Mouse (Mus musculus): Measurements from ENCODE around the gene Chtf18. TPM values are rescaled to one million over a fixed set of nuclear protein-coding genes. Genes with fewer than 3 reads are reported as not detected.

The Chtf18 gene
- polyA plus RNA-seq (2014; fragmentation: Illumina TruSeq; extraction: RNeasy Lipid Tissue Mini Kit (QIAGEN cat#74804)) = not detected

DNA sequence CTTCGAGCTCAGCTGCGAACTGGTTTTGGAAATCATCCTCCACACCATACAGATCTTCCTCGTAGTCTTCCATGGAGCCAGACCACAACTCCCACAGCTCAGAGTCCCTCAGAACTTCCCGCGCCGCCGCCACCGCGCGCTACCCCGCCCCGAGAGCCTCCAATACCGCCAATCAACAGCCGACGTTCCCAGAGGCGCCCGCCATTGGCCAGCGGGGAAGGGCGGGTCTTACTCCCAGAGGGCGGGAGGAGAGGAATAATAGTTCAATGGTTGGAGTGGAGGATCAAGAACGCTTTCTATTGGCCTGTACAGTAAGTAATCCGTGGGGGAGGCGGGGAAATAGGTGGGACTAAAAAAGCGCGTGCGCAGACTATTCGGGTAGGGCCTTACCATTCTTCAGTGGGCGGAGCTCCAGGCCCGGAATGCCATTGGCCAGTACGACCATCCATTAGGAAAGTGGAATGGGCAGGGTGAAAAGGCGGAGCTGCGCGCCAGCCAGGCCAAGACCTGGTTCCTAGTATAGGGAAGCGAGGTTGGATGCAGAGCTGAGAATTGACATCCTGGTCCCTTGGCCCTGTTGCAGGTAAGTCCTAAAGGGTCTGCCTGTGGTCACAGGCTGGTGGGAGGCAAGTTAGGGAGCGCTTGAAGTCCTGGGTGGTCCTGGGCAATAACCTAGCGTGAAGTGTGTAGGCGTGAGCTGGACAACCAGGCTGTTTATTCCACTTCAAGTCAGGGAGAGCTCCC is at the start of gene Chtf18, which contains the start of gene Rpusd1:
Gene Chtf18 (minus strand): TSS at position 155 of the 744 bp plus-strand sequence.
Gene Rpusd1 (plus strand): TSS at position 406 of the 744 bp plus-strand sequence.

DNA sequence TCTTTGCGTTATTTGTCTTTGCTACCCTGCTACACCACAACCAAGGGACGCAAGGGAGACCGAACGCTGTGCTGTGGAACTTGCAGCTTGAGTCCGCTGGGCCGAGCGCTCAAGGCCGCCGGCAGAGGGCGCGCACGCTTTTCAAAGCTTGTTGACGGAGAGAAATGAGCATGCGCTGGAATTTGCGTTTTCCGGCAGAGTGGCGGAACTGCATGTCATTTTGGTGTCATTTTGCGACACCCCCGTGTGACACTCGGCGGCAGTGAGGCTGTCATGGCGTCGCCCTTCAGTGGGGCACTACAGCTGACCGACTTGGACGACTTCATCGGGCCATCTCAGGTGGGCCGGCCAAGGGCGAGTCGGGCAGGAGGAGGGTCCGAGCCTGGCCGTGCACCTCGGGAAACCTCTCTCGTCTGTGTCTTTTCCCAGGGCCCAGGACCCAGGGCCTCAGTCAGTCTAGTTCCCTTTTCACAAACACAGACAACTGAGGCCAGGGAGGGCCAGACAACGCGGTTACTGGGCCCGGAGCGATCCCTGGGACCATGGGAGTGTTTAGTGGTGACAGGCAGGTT is 46.4 kb upstream of the Chtf18 start, which contains the start of gene Narfl:
Gene Narfl (plus strand): TSS at position 228 of the 572 bp plus-strand sequence.

DNA sequence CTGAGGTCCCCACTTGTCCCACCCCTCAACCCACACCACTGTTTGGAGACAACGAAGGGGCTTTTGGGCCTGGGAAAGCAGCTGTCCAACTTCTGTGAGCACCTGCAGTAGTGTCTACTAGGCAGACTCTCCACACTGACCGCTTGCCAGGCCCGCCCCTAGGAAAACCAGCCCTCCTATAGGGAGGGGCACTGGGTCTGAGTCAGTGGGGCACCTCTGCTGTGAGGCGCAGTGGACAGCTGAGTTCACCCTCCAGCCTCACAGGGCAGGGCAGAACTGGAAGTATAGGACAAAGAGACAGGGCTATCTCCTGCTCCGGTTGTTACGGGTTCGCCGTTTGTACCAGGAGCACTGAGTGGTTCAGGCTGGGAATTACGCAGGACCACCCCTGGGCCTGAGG is 27.0 kb upstream of the Chtf18 start, which contains the start of gene Msln:
Gene Msln (minus strand): TSS at position 138 of the 400 bp plus-strand sequence.

DNA sequence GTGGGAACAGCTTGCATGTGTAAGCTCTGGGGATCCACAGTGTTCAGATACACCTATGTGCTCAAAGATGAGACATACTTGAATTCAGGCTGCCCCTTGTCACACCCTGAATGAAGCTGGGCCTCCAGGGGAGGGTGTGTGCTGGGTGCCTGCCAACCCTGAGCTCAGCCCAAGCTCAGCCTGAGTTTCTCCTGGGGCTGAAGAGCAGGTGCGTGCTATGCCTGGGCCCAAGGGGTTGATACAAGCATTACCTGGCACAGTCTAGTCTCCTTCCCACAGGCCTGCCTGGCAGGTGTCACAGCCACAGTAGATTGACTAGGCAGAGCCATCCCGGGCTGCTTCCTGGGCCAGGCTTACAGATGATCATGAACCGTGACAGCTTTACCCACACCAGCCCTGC is 8.5 kb upstream of the Chtf18 start, which contains the start of gene Mslnl:
Gene Mslnl (plus strand): TSS at position 298 of the 400 bp plus-strand sequence.

DNA sequence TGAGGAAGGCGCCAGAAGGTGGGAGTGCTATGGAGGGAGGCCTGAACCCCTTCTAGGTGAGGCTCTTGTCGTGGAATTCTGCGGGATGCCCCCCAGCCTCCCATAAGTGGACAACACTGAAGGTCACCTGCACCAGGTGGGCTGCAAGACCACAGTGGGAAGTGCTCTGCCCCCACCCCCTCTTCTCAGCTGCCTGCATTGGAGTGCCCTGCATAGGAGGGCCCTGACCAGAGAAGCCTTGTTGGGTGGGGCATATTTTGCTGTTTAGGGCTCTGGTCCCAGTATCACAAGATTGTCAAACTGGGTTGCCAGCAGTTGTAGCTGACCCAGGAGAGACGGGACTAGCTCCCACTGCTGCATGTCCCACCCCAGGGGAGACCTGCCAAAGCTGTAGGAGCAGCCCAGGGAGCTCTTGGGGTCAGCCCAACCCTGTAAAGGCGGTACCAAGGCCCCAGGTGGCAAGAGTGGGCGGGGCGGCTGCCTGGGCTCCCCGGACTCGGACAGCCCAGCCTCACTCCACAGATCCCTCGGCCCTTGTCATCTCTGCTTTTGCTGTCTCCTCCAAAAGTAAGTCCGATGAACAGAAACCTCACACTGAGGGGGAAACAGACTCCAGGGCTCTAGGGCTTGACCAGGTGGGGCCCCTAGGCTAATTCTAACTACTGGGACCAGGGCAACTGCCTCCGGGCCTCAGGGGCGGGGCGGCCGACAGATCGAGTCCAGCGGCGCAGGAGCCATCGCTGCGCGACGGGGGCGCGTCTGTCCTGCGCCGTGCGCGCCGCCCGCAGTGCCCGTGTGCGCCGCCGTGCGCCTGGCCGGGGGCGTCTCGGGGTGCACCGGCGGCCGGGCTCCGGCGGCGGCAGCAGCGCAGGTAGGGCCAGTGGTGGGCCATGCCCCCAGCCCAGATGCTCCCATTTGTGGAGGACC is 10.2 kb downstream of the Chtf18 start, which contains the start of gene Gng13:
Gene Gng13 (plus strand): TSS at position 461 of the 927 bp plus-strand sequence.

Other genes with a start within 250 kb of the Chtf18 start
- gene Sstr5, start 230.1 kb downstream of the Chtf18 start, polyA plus RNA-seq (2014; fragmentation: Illumina TruSeq; extraction: RNeasy Lipid Tissue Mini Kit (QIAGEN cat#74804)) = not detected
- gene Sox8, start 156.7 kb downstream of the Chtf18 start, polyA plus RNA-seq (2014; fragmentation: Illumina TruSeq; extraction: RNeasy Lipid Tissue Mini Kit (QIAGEN cat#74804)) = 1.3 TPM
- gene Lmf1, start 148.3 kb downstream of the Chtf18 start, polyA plus RNA-seq (2014; fragmentation: Illumina TruSeq; extraction: RNeasy Lipid Tissue Mini Kit (QIAGEN cat#74804)) = 0.43 TPM
- not detected for gene Gng13, start 10.2 kb downstream of the Chtf18 start, polyA plus RNA-seq (2014; fragmentation: Illumina TruSeq; extraction: RNeasy Lipid Tissue Mini Kit (QIAGEN cat#74804))
- not detected for gene Rpusd1, start 251 bp upstream of the Chtf18 start, polyA plus RNA-seq (2014; fragmentation: Illumina TruSeq; extraction: RNeasy Lipid Tissue Mini Kit (QIAGEN cat#74804))
- gene Mslnl, start 8.6 kb upstream of the Chtf18 start, polyA plus RNA-seq (2014; fragmentation: Illumina TruSeq; extraction: RNeasy Lipid Tissue Mini Kit (QIAGEN cat#74804)) = not detected
- gene Msln, start 27.0 kb upstream of the Chtf18 start, polyA plus RNA-seq (2014; fragmentation: Illumina TruSeq; extraction: RNeasy Lipid Tissue Mini Kit (QIAGEN cat#74804)) = 2.0 TPM
- 0.80 TPM for gene Narfl, start 46.4 kb upstream of the Chtf18 start, polyA plus RNA-seq (2014; fragmentation: Illumina TruSeq; extraction: RNeasy Lipid Tissue Mini Kit (QIAGEN cat#74804))
- gene Haghl, start 58.3 kb upstream of the Chtf18 start, polyA plus RNA-seq (2014; fragmentation: Illumina TruSeq; extraction: RNeasy Lipid Tissue Mini Kit (QIAGEN cat#74804)) = 1.4 TPM
- 0.43 TPM for gene Ccdc78, start 59.2 kb upstream of the Chtf18 start, polyA plus RNA-seq (2014; fragmentation: Illumina TruSeq; extraction: RNeasy Lipid Tissue Mini Kit (QIAGEN cat#74804))
- gene Fam173a, start 65.5 kb upstream of the Chtf18 start, polyA plus RNA-seq (2014; fragmentation: Illumina TruSeq; extraction: RNeasy Lipid Tissue Mini Kit (QIAGEN cat#74804)) = not detected
- gene AC134908.4, start 68.2 kb upstream of the Chtf18 start, polyA plus RNA-seq (2014; fragmentation: Illumina TruSeq; extraction: RNeasy Lipid Tissue Mini Kit (QIAGEN cat#74804)) = not detected
- gene Metrn, start 69.7 kb upstream of the Chtf18 start, polyA plus RNA-seq (2014; fragmentation: Illumina TruSeq; extraction: RNeasy Lipid Tissue Mini Kit (QIAGEN cat#74804)) = 0.26 TPM
- 0.94 TPM for gene Fbxl16, start 81.7 kb upstream of the Chtf18 start, polyA plus RNA-seq (2014; fragmentation: Illumina TruSeq; extraction: RNeasy Lipid Tissue Mini Kit (QIAGEN cat#74804))
- 0.29 TPM for gene Wdr24, start 96.2 kb upstream of the Chtf18 start, polyA plus RNA-seq (2014; fragmentation: Illumina TruSeq; extraction: RNeasy Lipid Tissue Mini Kit (QIAGEN cat#74804))
- gene Jmjd8, start 101.4 kb upstream of the Chtf18 start, polyA plus RNA-seq (2014; fragmentation: Illumina TruSeq; extraction: RNeasy Lipid Tissue Mini Kit (QIAGEN cat#74804)) = 1.5 TPM
- gene Stub1, start 106.0 kb upstream of the Chtf18 start, polyA plus RNA-seq (2014; fragmentation: Illumina TruSeq; extraction: RNeasy Lipid Tissue Mini Kit (QIAGEN cat#74804)) = 2.7 TPM
- gene Rhbdl1, start 109.9 kb upstream of the Chtf18 start, polyA plus RNA-seq (2014; fragmentation: Illumina TruSeq; extraction: RNeasy Lipid Tissue Mini Kit (QIAGEN cat#74804)) = not detected
- gene Gm20683, start 114.3 kb upstream of the Chtf18 start, polyA plus RNA-seq (2014; fragmentation: Illumina TruSeq; extraction: RNeasy Lipid Tissue Mini Kit (QIAGEN cat#74804)) = not detected
- 8.3 TPM for gene Rhot2, start 117.4 kb upstream of the Chtf18 start, polyA plus RNA-seq (2014; fragmentation: Illumina TruSeq; extraction: RNeasy Lipid Tissue Mini Kit (QIAGEN cat#74804))
- 1.0 TPM for gene Wdr90, start 134.1 kb upstream of the Chtf18 start, polyA plus RNA-seq (2014; fragmentation: Illumina TruSeq; extraction: RNeasy Lipid Tissue Mini Kit (QIAGEN cat#74804))
- not detected for gene Mcrip2, start 141.3 kb upstream of the Chtf18 start, polyA plus RNA-seq (2014; fragmentation: Illumina TruSeq; extraction: RNeasy Lipid Tissue Mini Kit (QIAGEN cat#74804))
- gene Mettl26, start 147.7 kb upstream of the Chtf18 start, polyA plus RNA-seq (2014; fragmentation: Illumina TruSeq; extraction: RNeasy Lipid Tissue Mini Kit (QIAGEN cat#74804)) = 10.6 TPM
- not detected for gene Wfikkn1, start 153.4 kb upstream of the Chtf18 start, polyA plus RNA-seq (2014; fragmentation: Illumina TruSeq; extraction: RNeasy Lipid Tissue Mini Kit (QIAGEN cat#74804))
- gene Rab40c, start 192.3 kb upstream of the Chtf18 start, polyA plus RNA-seq (2014; fragmentation: Illumina TruSeq; extraction: RNeasy Lipid Tissue Mini Kit (QIAGEN cat#74804)) = 1.1 TPM
- gene Pigq, start 217.5 kb upstream of the Chtf18 start, polyA plus RNA-seq (2014; fragmentation: Illumina TruSeq; extraction: RNeasy Lipid Tissue Mini Kit (QIAGEN cat#74804)) = 27.4 TPM
- 0.29 TPM for gene Nhlrc4, start 217.5 kb upstream of the Chtf18 start, polyA plus RNA-seq (2014; fragmentation: Illumina TruSeq; extraction: RNeasy Lipid Tissue Mini Kit (QIAGEN cat#74804))
- not detected for gene A930017K11Rik, start 225.1 kb upstream of the Chtf18 start, polyA plus RNA-seq (2014; fragmentation: Illumina TruSeq; extraction: RNeasy Lipid Tissue Mini Kit (QIAGEN cat#74804))

All from ovary, adult 10 weeks (tissue).